Mouse (Mus musculus): ENCODE results near the gene Golt1a. TPM values are rescaled to one million over a fixed set of nuclear protein-coding genes. Genes with fewer than 3 reads are reported as not detected.

The Golt1a gene
- total and polyA plus RNA-seq, 3 experiments: not detected

DNA sequence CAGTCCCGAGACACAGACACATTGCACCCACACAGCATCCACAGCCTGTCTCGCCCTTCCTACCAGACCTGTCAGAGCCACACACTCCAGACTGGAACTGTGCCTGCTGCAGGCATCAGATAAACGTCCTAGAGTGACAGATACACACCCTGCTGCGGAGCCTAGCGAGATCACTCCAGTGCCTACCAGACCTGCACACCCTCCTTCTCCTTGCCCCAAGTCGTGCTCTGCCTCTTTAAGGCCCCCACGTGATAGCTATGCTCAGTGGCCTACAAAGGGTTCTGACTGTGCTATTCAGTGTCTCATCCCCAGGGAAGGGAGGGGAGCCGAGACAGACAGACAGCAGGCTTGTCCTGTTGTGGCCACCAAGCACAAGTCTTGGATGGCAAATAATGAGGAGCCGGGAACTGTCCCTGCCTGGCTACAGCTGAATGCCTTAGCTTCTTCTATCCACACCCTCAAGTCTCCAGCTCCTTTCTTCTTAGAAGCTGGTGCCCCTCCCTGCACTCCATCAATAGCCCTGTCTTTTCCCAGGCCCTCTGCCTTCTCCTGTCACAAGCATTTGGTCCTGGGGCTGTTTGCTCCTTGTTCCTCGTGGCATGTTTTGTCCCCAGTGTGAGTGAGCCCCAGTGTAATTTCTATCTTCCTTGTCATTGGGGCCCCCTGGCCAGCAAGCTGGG, 41.6 kb upstream of the Golt1a start:
- Histone ChIP-seq H3K4me1 (ENCODE audit: control insufficient read depth in 1 of 2, insufficient read depth in 2 of 2) (peaks cover 4 to 9% of the 10 kb centered on the region in 2 experiments; a peak in 2 of 4 replicates), H3K36me3 (replicated peaks in 1 of 2; ENCODE audit: control insufficient read depth in 1 of 2, insufficient read depth in 1 of 2, low read length in 1 of 2) (no peaks in the 10 kb centered on the region), H3K4me2 (ENCODE audit: insufficient read depth, low read depth, poor library complexity, severe bottlenecking) (no peak overlapping the region), H3K79me2 (replicated peaks; ENCODE audit: control insufficient read depth, extremely low read depth, insufficient read depth, poor library complexity, severe bottlenecking) (no peaks in the 10 kb centered on the region), H3K27ac (ENCODE audit: insufficient read depth, low read depth) (no peak overlapping the region), H3K27me3 (replicated peaks) (peaks cover 97% of the 10 kb centered on the region), H3K4me3 (replicated peaks in 1 of 3; ENCODE audit: low read depth in 2 of 3, low read length in 2 of 3, poor library complexity in 1 of 3) (no peak overlapping the region), H3K9me3 (replicated peaks; ENCODE audit: low read length) (no peaks in the 10 kb centered on the region), H3K9ac (ENCODE audit: insufficient read depth, low read depth) (no peak overlapping the region)
- in situ Hi-C loops (cut with MboI; ENCODE audit: low pct_ligation_motif_present, low pct_unique_long_range_greater_than_20kb, low sequenced_read_pairs): no loop called here
- TF ChIP-seq MEF2A (IDR thresholded peaks at IDR 0.05; ENCODE audit: borderline replicate concordance, low read depth, low read length) (no peak), MYC (IDR thresholded peaks at IDR 0.05; ENCODE audit: low read depth, low read length) (no peak), USF2 (conservative IDR thresholded peaks at IDR 0.05; ENCODE audit: low read depth, low read length) (no peak), IRF4 (IDR thresholded peaks at IDR 0.05; ENCODE audit: low read depth, low read length) (no peak), HCFC1 (IDR thresholded peaks at IDR 0.05; ENCODE audit: low read depth, low read length) (no peak), JUND (conservative IDR thresholded peaks at IDR 0.05; ENCODE audit: low read depth, low read length) (no peak), SIN3A (IDR thresholded peaks at IDR 0.05; ENCODE audit: low read length) (no peak), E2F4 (IDR thresholded peaks at IDR 0.05; ENCODE audit: insufficient replicate concordance, low read depth, low read length) (no peak), UBTF (IDR thresholded peaks at IDR 0.05; ENCODE audit: low read depth, low read length) (no peak)
- DNase-seq (ENCODE audit: extremely low read depth): no peak
- dilution Hi-C loops (cut with MboI; ENCODE audit: extremely low pct_ligation_motif_present, extremely low pct_unique_long_range_greater_than_20kb, low sequenced_read_pairs): no loop called here

DNA sequence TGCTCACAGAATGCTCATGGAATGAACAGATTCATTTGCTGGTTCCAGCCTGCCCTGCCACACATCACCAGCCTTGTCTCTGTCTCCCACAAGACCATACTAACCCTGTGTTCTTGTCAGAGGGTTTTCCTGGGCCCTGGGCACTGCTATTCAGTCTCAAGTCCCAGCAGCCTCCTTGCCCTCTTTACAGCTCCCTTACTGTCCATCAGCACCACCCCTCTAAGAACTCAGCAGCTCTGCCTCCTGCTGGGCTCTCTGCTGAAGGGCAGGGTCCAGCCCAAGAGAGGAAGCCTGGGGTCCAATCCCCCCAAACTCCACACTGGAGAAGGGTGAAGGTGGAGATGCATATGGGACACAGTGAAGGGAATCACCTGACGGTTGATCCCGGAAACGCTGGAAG, 41.1 kb upstream of the Golt1a start:
- DNase-seq (ENCODE audit: extremely low read depth): no peak
- H3K27me3 ChIP-seq (replicated peaks): peaks cover 97% of the 10 kb centered on the region
- H3K79me2 ChIP-seq (replicated peaks; ENCODE audit: control insufficient read depth, extremely low read depth, insufficient read depth, poor library complexity, severe bottlenecking): no peaks in the 10 kb centered on the region
- H3K9ac ChIP-seq (ENCODE audit: insufficient read depth, low read depth): no peak overlapping the region
- no peak overlapping the region for H3K4me3 ChIP-seq (replicated peaks in 1 of 3; ENCODE audit: low read depth in 2 of 3, low read length in 2 of 3, poor library complexity in 1 of 3)
- no peaks in the 10 kb centered on the region for H3K36me3 ChIP-seq (replicated peaks in 1 of 2; ENCODE audit: control insufficient read depth in 1 of 2, insufficient read depth in 1 of 2, low read length in 1 of 2)
- H3K27ac ChIP-seq (ENCODE audit: insufficient read depth, low read depth): no peak overlapping the region
- no peaks in the 10 kb centered on the region for H3K9me3 ChIP-seq (replicated peaks; ENCODE audit: low read length)
- peaks cover 4 to 9% of the 10 kb centered on the region in 2 experiments; a peak in 2 of 4 replicates for H3K4me1 ChIP-seq (ENCODE audit: control insufficient read depth in 1 of 2, insufficient read depth in 2 of 2)
- no peak overlapping the region for H3K4me2 ChIP-seq (ENCODE audit: insufficient read depth, low read depth, poor library complexity, severe bottlenecking)
- in situ Hi-C loops (cut with MboI; ENCODE audit: low pct_ligation_motif_present, low pct_unique_long_range_greater_than_20kb, low sequenced_read_pairs) (no loop called here), dilution Hi-C loops (cut with MboI; ENCODE audit: extremely low pct_ligation_motif_present, extremely low pct_unique_long_range_greater_than_20kb, low sequenced_read_pairs) (no loop called here)
- TF ChIP-seq MXI1 (IDR thresholded peaks at IDR 0.05; ENCODE audit: low read depth, low read length): no peak
- TF ChIP-seq SMC3 (IDR thresholded peaks at IDR 0.05; ENCODE audit: low read depth, low read length): peak; percentile 22; the same call in 1 of the 2 replicates
- TF ChIP-seq CTCF (conservative IDR thresholded peaks at IDR 0.05 in 1 of 2, IDR thresholded peaks at IDR 0.05 in 1 of 2; ENCODE audit: low read depth in 2 of 2, low read length in 2 of 2): peak in 1 of 2 experiments; percentile 27; a peak in 2 of 4 replicates

DNA sequence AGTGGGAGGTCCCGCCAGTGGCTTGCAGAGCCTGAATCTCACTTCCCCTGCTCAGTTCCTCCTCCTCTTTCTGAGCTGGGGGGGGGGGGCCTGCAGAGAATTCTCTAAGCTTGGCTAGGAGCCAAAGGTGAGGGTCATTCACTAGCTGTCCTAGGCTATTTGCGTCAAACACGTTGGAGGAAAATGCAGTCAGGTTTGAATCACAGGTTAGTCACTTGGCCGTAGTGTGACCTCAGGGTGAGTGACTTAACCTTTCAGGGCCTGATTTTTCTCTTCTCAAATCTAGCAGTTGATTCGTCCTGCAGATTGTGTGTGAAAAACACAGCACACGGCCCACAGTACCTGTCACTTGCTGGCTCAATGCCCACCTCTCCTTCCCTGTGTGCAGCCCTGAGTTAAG, 39.3 kb upstream of the Golt1a start:
- H3K36me3 ChIP-seq (replicated peaks in 1 of 2; ENCODE audit: control insufficient read depth in 1 of 2, insufficient read depth in 1 of 2, low read length in 1 of 2): no peaks in the 10 kb centered on the region
- H3K9me3 ChIP-seq (replicated peaks; ENCODE audit: low read length): no peaks in the 10 kb centered on the region
- no peak for TF ChIP-seq CHD2 (IDR thresholded peaks at IDR 0.05; ENCODE audit: low read length)
- TF ChIP-seq POLR2AphosphoS2 (IDR thresholded peaks at IDR 0.05; ENCODE audit: low read depth, low read length): no peak
- TF ChIP-seq RCOR1 (conservative IDR thresholded peaks at IDR 0.05; ENCODE audit: low read depth, low read length): no peak
- no peak for TF ChIP-seq KAT2A (IDR thresholded peaks at IDR 0.05; ENCODE audit: insufficient replicate concordance, low read length)
- TF ChIP-seq BHLHE40 (IDR thresholded peaks at IDR 0.05; ENCODE audit: low read depth, low read length): no peak
- no peak for TF ChIP-seq CHD1 (IDR thresholded peaks at IDR 0.05; ENCODE audit: low read depth, low read length)
- no peak for TF ChIP-seq MEF2A (IDR thresholded peaks at IDR 0.05; ENCODE audit: borderline replicate concordance, low read depth, low read length)
- TF ChIP-seq IRF4 (IDR thresholded peaks at IDR 0.05; ENCODE audit: low read depth, low read length): peak; percentile 44; the same call in 1 of the 2 replicates
- no peak for TF ChIP-seq USF1 (IDR thresholded peaks at IDR 0.05; ENCODE audit: low read depth, low read length)
- dilution Hi-C loops (cut with MboI; ENCODE audit: extremely low pct_ligation_motif_present, extremely low pct_unique_long_range_greater_than_20kb, low sequenced_read_pairs) (no loop called here), in situ Hi-C loops (cut with MboI; ENCODE audit: low pct_ligation_motif_present, low pct_unique_long_range_greater_than_20kb, low sequenced_read_pairs) (no loop called here)
- no peak overlapping the region for H3K9ac ChIP-seq (ENCODE audit: insufficient read depth, low read depth)
- H3K4me1 ChIP-seq (ENCODE audit: control insufficient read depth in 1 of 2, insufficient read depth in 2 of 2): peaks cover 4 to 9% of the 10 kb centered on the region in 2 experiments; a peak in 2 of 4 replicates
- DNase-seq (ENCODE audit: extremely low read depth): no peak
- no peak overlapping the region for H3K4me2 ChIP-seq (ENCODE audit: insufficient read depth, low read depth, poor library complexity, severe bottlenecking)
- H3K27ac ChIP-seq (ENCODE audit: insufficient read depth, low read depth): no peak overlapping the region
- peaks cover 97% of the 10 kb centered on the region for H3K27me3 ChIP-seq (replicated peaks)
- H3K4me3 ChIP-seq (replicated peaks in 1 of 3; ENCODE audit: low read depth in 2 of 3, low read length in 2 of 3, poor library complexity in 1 of 3): no peak overlapping the region
- H3K79me2 ChIP-seq (replicated peaks; ENCODE audit: control insufficient read depth, extremely low read depth, insufficient read depth, poor library complexity, severe bottlenecking): no peaks in the 10 kb centered on the region
